Mouse (Mus musculus): ENCODE data around the gene Gdf15.

- TF ChIP-seq CTCF (IDR thresholded peaks at IDR 0.05; ENCODE audit: control insufficient read depth, insufficient read depth, low read length) (no peak), POLR2A (IDR thresholded peaks at IDR 0.05; ENCODE audit: borderline replicate concordance, control insufficient read depth, low read depth, low read length) (no peak)
Observed at GRCm38 (mm10) chr8:70607603-70607897, 24.7 kb downstream of the Gdf15 start.
